Mouse (Mus musculus): ENCODE measurements around the gene Rspo3.

Rspo3 gene

GRCm38 (mm10) chr10:29432935-29433453, 102.7 kb downstream of the Rspo3 start:
- DNase-seq (ENCODE audit: low spot score), result no peak

GRCm38 (mm10) chr10:29426660-29427059, 109.0 kb downstream of the Rspo3 start:
- no peak for DNase-seq (ENCODE audit: low spot score)

- DNase-seq (ENCODE audit: low spot score), result no peak
Observed at GRCm38 (mm10) chr10:29424571-29424970, 111.1 kb downstream of the Rspo3 start.

GRCm38 (mm10) chr10:29414361-29414760, 121.3 kb downstream of the Rspo3 start:
- DNase-seq (ENCODE audit: low spot score), result no peak

GRCm38 (mm10) chr10:29402656-29403268, 132.9 kb downstream of the Rspo3 start:
- DNase-seq (ENCODE audit: low spot score), result no peak
